Mouse (Mus musculus) adrenal gland, adult 18-20 months (tissue): Measurements from ENCODE around the gene Pabpc1l. TPM values are rescaled to one million over a fixed set of nuclear protein-coding genes. Genes with fewer than 3 reads are reported as not detected.

Experiments
- DNase-seq, 2 experiments: peaks; one replicate each; pipeline ENCODE4 v3.0.0; 2021 to 2022; ENCODE audit warnings: low spot score in 2 of 2
- total RNA-seq, 2 experiments: library from RNA; stranded (reverse); gene quantifications; 1 replicate in 1 of 2; 2 replicates in 1 of 2; pipeline ENCODE4 v1.2.3; 2021

The Pabpc1l gene
- total RNA-seq, 2 experiments from 2014 or later, result 0.45 to 2.2 TPM

DNA sequence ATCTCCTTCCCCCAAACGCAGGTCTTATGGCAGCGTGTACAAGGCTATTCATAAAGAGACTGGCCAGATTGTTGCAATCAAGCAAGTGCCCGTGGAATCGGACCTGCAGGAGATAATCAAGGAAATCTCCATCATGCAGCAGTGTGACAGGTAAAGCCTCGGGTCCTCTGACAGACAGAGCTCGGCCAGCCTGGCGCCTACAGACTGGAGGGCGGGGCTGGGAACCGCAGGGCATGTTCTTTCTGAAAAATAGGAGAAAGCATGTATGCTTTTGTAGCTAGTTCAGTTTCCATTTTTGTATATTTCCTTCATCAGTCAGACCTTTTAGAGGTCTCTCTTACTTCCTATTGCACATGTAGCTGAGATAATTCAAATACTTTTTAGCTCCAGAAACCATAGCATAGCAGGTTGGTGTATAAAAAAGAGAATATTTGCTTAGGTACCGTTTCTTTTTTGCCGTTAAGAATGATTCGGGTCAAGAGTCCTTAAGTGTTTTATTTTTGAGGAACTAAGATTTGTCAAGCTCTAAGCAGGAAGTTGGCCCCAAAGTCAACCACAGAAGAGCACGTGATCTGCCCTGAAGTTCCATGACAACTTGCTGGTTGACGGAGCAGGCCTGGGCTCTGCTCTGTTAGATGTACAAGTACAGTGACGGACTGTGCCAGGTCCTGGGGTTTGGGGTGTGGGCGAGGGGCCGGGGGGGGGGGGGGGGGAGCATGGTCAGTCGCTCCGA is 58.5 kb downstream of the Pabpc1l start:
- DNase-seq, result no peak

GRCm38 (mm10) chr2:164084342-164084700 is 59.1 kb downstream of the Pabpc1l start:
- DNase-seq, result no peak

DNA sequence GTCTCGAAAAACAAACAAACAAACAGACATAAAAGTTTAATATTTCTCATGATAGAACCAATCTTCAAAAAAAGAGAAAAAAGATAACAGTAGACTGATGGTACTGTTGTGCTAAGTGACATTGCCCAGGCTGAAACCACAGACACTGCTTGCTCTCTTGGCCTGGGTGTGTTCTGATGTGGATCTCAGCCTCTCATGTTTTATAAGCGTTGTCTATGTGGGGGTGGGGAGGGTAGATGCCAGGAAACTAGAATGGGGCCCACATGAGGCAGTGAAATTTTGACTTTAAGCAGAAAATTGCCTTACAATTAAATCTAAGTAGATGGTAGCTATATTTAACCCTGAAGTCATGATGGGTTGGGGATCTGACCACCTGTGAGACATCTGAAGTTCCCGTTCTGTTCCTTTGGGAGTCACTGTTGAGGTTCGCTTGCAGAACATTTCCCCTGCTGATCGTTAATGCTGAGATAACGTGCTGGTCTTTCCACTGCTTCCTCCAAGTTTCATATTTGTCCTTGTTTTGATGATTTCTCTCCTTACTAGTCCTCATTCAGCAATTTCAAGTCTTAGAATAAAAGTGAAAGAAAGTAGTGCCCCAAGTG is 62.3 kb downstream of the Pabpc1l start:
- DNase-seq, result no peak

DNA sequence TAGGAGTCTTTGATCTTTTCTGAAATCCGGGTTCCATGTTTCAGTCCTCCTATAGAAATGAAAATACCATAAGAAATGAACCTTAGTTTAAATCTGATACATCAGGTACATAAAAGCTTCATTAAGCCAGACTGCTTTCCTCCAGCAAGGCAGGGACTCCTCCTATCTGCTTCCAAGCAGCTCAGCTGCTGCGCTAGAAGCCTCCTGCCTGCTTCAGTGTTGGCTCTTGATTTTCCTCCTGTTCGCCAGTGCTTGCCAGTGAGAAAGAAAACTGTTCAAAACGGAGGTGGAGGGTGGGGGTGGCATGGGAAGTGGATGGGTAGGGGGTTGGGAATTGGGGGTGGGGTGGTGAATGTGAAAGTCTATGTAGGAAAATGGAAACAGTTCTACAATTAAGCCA is 64.3 kb downstream of the Pabpc1l start:
- no peak for DNase-seq

DNA sequence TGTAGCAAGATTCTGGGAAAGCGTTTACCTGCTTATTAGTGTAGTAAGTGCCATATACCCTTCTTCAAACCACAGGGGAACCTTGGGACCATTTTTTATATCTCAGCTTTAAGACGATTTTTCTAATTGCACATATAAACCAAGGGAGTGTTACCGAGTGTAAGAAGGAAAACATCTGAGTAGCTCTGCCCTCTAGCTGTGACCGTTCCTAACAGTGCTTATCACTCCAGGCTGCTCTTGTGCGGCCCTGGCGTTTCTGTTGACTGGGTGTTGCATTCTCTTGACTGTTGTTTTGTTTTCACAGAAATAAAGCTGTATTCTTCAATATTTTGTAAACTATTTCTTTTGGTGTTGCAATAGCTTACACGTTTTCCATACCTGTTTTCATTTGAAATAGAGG is 68.9 kb downstream of the Pabpc1l start:
- no peak for DNase-seq

DNA sequence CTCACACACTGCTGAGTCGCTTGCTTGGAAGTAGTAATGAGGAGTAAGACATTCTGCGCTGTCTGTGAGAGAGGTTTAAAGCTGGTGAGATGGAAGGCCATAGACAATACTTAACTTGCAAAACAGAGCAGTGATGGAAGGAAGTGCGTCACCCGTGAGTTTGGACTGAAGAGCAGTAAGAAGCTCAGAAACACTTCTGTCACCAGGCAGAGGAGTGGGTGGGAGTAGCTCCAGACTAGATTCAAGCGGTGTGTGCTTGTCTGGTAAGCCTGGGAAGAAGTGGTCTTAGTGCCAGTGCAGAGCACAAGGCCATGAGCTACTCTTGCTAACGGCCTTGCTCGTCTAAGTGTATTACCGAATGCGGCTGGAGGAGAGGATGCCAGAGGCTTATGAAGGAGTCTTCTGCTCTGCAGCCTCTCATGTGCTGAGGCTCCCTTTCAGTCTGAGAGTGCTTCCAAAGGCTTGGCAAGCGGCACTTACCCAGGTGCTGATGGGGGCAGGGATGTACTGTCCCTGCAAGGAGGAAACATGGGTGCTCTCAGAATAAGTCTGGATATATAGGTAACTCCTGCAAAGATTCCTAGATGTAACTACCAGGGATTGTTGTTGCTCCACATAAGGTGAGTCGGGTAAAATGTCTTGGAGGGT is 73.5 kb downstream of the Pabpc1l start:
- no peak for DNase-seq

Other genes with a start within 250 kb of the Pabpc1l start
- gene Ccn5, start 204.6 kb upstream of the Pabpc1l start, total RNA-seq, result under 1 TPM in 1 of 2 experiments, not detected in 1; 0.51 TPM
- not detected for gene Kcnk15, start 171.8 kb upstream of the Pabpc1l start, total RNA-seq
- gene Rims4, start 106.8 kb upstream of the Pabpc1l start, total RNA-seq, result 100 to 1,000 TPM in 1 of 2 experiments, 10 to 100 TPM in 1; 90.5 to 234 TPM
- gene Ywhab, start 30.5 kb upstream of the Pabpc1l start, total RNA-seq, result 100 to 1,000 TPM; 252 to 298 TPM
- 10 to 100 TPM; 24.4 to 27.2 TPM for gene Stk4, start 44.9 kb downstream of the Pabpc1l start, total RNA-seq
- 10 to 100 TPM; 37.2 to 52.7 TPM for gene Tomm34, start 45.7 kb downstream of the Pabpc1l start, total RNA-seq
- not detected for gene Kcns1, start 145.7 kb downstream of the Pabpc1l start, total RNA-seq
- gene Wfdc5, start 157.3 kb downstream of the Pabpc1l start, total RNA-seq, result not detected
- gene Wfdc12, start 165.2 kb downstream of the Pabpc1l start, total RNA-seq, result under 1 TPM in 1 of 2 experiments, not detected in 1; 0.83 TPM
- gene Wfdc15a, start 174.7 kb downstream of the Pabpc1l start, total RNA-seq, result not detected
- not detected for gene Wfdc15b, start 196.2 kb downstream of the Pabpc1l start, total RNA-seq
- not detected for gene Svs2, start 213.0 kb downstream of the Pabpc1l start, total RNA-seq
- gene Svs3b, start 231.2 kb downstream of the Pabpc1l start, total RNA-seq, result not detected